In the genomic region with DNA sequence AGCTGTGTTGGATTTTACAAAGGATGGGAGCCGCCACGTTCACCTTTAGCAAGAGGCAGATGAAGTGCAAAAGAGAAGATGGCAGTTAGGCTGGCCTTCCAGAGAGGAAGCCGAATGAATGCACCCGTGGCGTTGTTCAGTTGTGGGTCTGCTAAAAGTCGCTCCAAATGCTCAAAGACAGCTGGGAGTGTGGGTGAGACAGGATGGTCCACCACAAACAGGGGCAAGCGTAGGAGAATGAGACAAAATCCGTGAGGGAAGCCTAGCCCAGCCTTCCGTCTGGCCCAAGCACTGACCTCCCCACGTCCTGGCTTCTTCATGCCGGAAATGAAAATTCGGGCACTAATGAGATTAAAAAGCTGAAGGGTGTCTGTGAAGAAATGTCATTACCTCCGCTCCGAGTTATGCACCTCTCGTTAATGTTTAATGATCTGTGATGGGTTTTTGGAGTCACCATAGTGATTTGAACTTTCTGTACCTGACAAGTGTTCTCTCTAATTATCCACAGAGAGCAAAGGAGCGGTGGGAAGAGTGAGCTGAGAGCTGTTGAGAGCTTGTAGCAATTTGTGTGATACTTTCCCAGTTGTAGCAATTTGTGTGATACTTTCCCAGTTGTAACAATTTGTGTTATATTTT, we compare ENCODE assay signal across 15 mouse cellular contexts.
"Had no signal": no experiment of that assay in that cellular context is flagged by ENCODE, and none has a peak within 500 bp of the region (broad histone marks: within the 10 kb centered on the region; RNA-seq: fewer than 3 reads in every experiment).

No protein-coding gene starts in this region.

- H3K27me3 ChIP-seq: limb, embryonic 12.5 days; liver, embryonic 13.5 days; lung, embryonic 15.5 days; neural tube, embryonic 13.5 days; stomach, embryonic 15.5 days had no signal

- ATAC-seq: intestine, postnatal 0 days; liver, postnatal 0 days; midbrain, embryonic 16.5 days had no signal

- H3K36me3 ChIP-seq: limb, embryonic 12.5 days; liver, embryonic 13.5 days; lung, embryonic 15.5 days; neural tube, embryonic 13.5 days; stomach, embryonic 15.5 days had no signal

- H3K4me1 ChIP-seq: liver, embryonic 13.5 days; stomach, embryonic 15.5 days had no signal

- H3K4me3 ChIP-seq: left cerebral cortex, adult 2 months; limb, embryonic 12.5 days; liver, embryonic 13.5 days; lung, embryonic 15.5 days; megakaryocyte, embryonic 14.5 days; neural tube, embryonic 13.5 days; stomach, embryonic 15.5 days had no signal

- H3K27ac ChIP-seq: limb, embryonic 12.5 days; liver, embryonic 13.5 days; lung, embryonic 15.5 days; macrophage; neural tube, embryonic 13.5 days; stomach, embryonic 15.5 days had no signal

- DNase-seq: liver; liver, embryonic 13.5 days; liver, postnatal 0 days; lung, postnatal 14 days; thymus, adult 2 months; thymus, postnatal 25 days had no signal

- H3K9me3 ChIP-seq: limb, embryonic 12.5 days; liver, embryonic 13.5 days; lung, embryonic 15.5 days; megakaryocyte, embryonic 14.5 days; neural tube, embryonic 13.5 days; stomach, embryonic 15.5 days had no signal
